Mouse (Mus musculus) forelimb bud, embryonic 11.5 days (tissue): ENCODE data around the gene Bst2.
"Not testable (repeated sequence)": the region's sequence is repeated elsewhere in the genome, so short reads cannot be mapped to it uniquely, and the experiment has no call there.

ENCODE experiments used
- DNase-seq: peaks from one replicate; pipeline ENCODE4 v3.0.0-alpha.2; 2012; ENCODE audit warnings: low read depth, low spot score

The Bst2 gene

GRCm38 (mm10) chr8:71519037-71519825 lies 18.0 kb downstream of the Bst2 start:
- DNase-seq, result not testable (repeated sequence)

DNA sequence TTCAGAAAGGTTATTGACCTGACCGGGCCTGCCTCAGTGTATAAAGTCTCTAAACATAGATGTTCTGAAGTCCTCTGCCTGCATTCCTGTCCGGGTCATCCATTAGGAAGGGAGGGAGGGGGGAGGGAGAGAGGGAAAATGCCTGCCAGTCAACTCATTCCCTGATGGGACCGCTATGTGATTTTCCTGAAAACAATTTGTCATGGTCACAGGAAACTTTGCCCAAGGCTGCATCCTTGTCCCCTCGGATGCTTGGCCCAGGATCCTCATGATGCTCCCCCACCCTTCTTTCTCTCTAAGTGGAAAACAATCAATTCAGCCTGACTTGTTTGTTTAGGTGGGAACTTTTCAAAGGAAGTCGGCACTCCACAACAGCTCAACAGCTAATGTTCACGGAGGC lies 20.5 kb downstream of the Bst2 start:
- no peak for DNase-seq

- DNase-seq, result no peak
These were observed 22.2 kb downstream of the Bst2 start for GRCm38 (mm10) chr8:71515043-71515442.

GRCm38 (mm10) chr8:71513018-71513754 lies 24.1 kb downstream of the Bst2 start:
- DNase-seq, result no peak

GRCm38 (mm10) chr8:71511644-71512043 lies 25.6 kb downstream of the Bst2 start, which contains the start of gene Plvap:
TSS of gene Plvap (minus strand) at chr8:71511752.
- no peak for DNase-seq

DNA sequence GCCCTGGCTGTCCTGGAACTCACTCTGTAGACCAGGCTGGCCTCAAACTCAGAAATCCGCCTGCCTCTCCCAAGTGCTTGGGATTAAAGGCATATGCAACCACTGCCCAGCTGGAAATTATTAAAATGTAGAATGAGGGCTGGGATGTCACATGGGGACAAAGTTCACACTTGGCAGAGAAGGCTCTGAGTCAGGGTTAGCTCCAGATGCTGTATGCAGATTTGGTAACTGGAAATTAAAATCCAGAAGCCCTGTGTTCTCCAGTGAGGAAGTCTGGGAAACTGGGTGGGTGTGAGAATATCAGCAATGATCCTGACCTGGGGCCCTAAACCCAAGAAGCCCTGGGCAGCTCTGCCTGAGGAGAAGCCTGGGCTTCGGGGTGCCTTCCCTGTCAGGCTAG lies 27.9 kb downstream of the Bst2 start:
- no peak for DNase-seq

GRCm38 (mm10) chr8:71507589-71508104 lies 29.6 kb downstream of the Bst2 start:
- peak; percentile 92 for DNase-seq

- DNase-seq, result no peak
These were observed 31.3 kb downstream of the Bst2 start for GRCm38 (mm10) chr8:71505979-71506378.

DNA sequence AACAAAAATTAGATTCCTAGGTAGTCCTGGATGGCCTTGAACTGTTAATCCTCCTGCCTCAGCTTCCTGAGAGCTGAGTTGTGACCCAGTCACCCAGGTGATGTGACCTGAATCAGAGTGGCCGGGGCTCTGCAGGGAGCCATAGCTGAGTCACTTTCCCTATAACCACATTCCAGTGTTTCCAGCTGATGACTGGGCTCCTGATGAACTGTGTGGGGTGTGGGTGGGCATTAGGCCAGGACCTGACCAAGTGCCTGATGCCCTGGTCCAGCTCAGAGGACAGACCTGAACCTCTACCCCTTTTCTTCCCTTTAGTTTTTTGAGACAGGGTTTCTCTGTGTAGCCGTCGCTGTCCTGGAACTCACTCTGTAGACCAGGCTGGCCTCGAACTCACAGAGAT lies 31.9 kb downstream of the Bst2 start:
- no peak for DNase-seq

GRCm38 (mm10) chr8:71504349-71504748 lies 32.9 kb downstream of the Bst2 start:
- DNase-seq, result no peak

DNA sequence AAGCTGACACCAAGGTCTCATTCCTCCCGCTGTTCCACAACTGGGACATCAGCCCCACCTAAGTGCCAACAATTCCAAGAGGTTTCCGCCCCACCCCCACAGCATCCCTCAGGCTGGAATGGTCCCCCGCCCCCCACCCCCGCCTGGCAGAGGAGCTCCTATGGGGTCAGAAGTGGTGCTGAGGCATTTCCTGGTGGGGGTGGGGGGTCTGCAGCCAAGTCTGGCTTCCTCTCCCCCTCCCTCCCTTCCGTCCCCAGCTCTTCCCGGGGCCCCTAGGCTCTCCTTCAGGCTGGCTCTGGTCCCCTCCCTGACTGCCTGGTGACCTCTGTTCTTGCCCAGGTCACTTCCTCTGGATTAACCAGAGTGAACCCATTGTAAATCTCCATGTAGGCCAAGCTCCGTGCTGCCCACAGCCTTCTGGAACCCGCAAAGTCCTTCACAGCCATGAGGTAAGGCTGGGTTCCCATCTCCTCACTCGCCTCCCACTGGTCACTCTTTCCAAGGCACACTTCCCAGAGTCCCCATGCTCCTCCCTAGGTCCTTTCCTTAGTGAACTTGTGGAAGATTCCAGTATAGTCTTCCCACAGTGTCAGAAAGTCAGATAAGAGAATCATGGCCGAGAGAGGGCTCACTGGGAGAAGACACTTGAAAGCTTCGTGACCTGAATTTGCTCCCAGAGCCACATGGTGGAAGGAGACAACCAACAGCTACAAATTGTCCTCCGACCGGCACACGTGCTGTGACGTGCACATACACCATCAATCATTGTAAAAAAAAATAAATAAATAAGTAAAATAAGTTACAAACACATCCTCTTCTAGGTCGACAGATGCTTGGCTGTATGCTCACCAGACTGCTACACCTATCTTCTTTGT lies 38.2 kb downstream of the Bst2 start:
- no peak for DNase-seq

DNA sequence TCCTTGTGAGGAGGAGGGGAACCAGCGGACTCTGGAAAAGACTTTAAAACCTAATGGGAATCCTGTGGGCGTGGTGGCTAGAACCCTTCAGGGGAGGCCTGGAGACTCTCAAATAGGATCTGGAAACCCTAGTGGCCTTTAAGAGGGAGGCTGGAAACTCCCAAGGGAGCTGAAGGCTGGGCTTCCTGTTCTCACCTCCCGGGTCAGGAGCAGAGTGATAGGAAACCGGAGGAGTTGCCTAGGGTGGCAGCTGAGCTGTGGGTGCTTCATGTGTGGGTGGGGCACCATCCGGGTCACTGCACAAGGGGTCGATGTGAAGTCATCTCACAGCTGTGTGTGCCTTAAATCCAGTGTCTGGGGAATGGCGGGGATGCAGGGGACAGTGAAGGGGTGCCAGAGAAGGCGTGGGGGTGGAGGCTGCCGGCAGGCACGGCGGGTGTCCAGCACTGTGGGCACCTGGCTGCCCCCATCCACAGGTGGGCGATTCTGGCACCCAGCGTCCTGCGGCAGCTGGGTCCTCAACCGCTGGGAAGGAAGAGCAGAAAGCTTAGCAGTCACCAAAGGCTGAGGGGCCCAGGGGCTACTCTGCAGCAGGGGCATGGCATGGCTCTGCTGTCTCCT lies 39.3 kb downstream of the Bst2 start:
- no peak for DNase-seq

DNA sequence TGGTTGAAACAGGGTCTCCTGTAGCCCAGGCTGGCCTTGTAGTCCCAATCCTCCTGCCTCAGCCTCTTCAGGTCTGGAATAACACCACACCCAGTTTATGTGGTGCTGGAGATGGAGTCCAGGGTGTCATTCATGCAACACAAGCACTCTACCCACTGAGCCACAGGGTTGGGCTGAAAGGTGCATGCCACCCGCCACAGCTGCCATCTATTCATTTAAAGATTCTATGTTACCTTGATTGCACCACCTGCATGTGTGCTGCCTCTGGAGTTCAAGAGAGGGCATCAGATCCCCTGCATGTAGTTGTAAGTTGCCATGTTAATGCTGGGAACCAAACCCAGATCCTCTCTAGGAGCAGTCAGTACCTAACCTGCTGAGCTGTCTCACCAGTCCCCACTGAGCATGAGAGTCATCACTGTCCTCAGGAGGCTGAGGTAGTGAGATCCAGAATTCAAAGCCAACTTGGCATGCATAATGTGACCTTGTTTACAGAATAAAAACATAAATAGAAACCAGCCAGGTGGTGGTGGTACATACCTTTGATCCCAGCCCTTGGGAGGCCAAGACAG lies 40.1 kb downstream of the Bst2 start:
- no peak for DNase-seq

- DNase-seq, result no peak
These were observed 40.8 kb downstream of the Bst2 start for GRCm38 (mm10) chr8:71496481-71496880.

- no peak for DNase-seq
These were observed 41.4 kb downstream of the Bst2 start for GRCm38 (mm10) chr8:71495811-71496210.

- DNase-seq, result peak; percentile 77
These were observed 42.2 kb downstream of the Bst2 start for GRCm38 (mm10) chr8:71495039-71495438.

GRCm38 (mm10) chr8:71488454-71488853 lies 48.8 kb downstream of the Bst2 start:
- peak; percentile 97 for DNase-seq

DNA sequence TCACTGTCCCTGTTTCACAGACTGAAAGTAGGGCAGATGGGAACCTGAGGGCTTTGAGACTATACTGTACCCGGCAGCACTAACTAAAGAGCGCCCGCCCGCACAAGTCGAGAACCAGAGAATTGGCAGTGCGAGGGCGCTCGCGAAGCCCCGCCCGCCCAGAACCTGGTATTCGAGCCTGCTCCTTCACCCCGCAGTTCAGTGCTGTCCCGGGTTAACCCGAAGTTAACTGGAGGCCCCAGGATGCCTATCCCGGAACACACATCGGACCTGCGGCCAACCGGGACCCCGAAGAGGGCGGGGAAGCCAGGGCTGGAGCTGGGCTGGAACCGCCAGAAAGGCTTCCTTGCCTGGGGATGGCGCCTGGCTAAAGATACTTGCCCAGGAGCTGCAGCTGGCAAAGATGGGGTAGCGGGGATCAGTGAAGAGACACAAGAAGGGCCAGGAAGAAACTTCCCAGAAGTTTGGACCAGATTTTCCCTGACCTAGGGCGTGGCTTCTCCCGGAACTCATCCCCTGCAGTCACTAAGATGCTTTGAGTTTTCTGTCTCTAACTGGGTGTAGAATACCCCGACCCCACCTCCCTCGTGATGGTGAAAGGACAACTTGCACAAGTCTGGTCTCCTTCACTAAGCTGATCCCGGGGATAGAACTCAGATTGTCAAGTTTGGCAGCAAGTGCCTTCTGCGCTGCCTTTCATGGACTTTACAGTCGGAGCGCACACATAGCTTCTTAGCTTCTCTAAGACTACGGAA lies 49.4 kb downstream of the Bst2 start, which contains the start of gene Gtpbp3:
TSS of gene Gtpbp3 (plus strand) at position 413 of the 755 bp plus-strand sequence.
- DNase-seq, result peak; percentile 54

DNA sequence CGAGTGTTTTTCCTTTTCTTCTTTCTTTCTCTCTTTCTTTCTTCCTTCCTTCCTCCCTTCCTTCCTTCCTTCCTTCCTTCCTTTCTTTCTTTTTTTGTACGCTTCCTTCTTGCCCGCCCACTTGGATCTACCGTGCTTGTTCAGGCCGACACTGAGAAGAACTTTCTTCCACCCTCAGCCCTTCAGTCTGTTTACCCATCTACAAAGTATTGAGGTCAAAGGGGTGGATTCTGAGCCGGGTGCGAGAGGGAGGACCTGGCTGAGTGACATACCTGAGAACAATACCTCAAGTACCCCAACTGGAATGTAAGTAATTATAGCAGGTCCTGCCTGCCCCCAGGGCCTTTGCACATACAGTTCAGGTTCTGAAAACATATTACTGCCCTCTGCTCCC lies 51.1 kb downstream of the Bst2 start:
- DNase-seq, result no peak
